Mouse (Mus musculus) C2C12 (cell line): ENCODE measurements around the gene Hyal3.
"Not testable (repeated sequence)": the region's sequence is repeated elsewhere in the genome, so short reads cannot be mapped to it uniquely, and the experiment has no call there.

Source experiments
- CTCF ChIP-seq: IDR thresholded peaks from one replicate; pipeline ENCODE4 v1.5.1; 2011; ENCODE audit not compliant: control insufficient read depth, insufficient read depth, insufficient read length
- USF1 ChIP-seq: IDR thresholded peaks from one replicate; pipeline ENCODE4 v1.6.1; 2011; ENCODE audit warnings: low read depth, mild to moderate bottlenecking, control low read depth, moderate library complexity

GRCm38 (mm10) chr9:107565556-107565955 is 15.1 kb upstream of the Hyal3 start:
- TF ChIP-seq CTCF, USF1: not testable (repeated sequence)
